Mouse (Mus musculus) thymus, adult 18-20 months (tissue): Measurements from ENCODE around the gene Lrch2.
"Not testable (repeated sequence)": the region's sequence is repeated elsewhere in the genome, so short reads cannot be mapped to it uniquely, and the experiment has no call there.

Experiments used
- DNase-seq, 2 experiments: peaks; one replicate each; pipeline ENCODE4 v3.0.0; 2022; ENCODE audit warnings: mixed read lengths in 2 of 2

Lrch2 gene

DNA sequence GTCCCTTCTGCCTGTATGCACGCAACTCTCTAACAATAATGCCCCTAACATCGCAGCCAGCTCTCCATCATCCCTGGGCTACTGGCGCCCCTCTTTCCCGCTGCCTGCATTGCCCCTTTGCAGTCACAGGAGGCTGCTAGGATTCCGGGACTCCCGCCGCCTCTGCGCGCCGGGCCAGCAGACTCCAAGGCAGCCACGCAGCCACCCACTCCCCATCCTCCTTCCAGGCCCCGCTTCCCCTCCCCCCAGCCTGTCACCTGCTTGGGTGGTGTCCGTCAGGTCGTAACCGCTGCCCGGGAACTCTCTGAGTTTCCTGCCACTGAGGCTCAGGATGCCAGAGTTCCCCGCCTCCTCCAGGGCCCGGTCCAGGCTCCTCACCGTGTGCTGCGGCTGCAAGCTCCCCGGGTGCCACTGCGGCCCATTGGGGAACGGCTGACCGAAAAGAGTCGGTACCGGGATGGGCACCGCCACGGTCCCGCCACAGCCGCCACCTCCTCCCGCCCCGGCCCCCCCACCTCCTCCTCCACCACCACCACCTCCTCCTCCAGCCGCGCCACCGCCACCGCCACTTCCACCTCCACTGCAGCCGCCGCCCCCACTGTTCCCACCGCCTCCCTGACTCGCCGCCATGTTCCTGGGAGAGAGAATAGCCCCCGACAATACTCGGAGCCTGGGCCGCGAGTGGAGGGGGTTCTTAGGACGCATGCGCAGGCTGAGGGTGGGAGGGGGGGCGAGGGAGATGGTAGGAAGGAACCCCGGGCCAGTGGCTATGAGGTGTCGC lies at the start of gene Lrch2:
Gene Lrch2 (minus strand): TSS at position 661 of the 781 bp plus-strand sequence.
- DNase-seq: no peak

DNA sequence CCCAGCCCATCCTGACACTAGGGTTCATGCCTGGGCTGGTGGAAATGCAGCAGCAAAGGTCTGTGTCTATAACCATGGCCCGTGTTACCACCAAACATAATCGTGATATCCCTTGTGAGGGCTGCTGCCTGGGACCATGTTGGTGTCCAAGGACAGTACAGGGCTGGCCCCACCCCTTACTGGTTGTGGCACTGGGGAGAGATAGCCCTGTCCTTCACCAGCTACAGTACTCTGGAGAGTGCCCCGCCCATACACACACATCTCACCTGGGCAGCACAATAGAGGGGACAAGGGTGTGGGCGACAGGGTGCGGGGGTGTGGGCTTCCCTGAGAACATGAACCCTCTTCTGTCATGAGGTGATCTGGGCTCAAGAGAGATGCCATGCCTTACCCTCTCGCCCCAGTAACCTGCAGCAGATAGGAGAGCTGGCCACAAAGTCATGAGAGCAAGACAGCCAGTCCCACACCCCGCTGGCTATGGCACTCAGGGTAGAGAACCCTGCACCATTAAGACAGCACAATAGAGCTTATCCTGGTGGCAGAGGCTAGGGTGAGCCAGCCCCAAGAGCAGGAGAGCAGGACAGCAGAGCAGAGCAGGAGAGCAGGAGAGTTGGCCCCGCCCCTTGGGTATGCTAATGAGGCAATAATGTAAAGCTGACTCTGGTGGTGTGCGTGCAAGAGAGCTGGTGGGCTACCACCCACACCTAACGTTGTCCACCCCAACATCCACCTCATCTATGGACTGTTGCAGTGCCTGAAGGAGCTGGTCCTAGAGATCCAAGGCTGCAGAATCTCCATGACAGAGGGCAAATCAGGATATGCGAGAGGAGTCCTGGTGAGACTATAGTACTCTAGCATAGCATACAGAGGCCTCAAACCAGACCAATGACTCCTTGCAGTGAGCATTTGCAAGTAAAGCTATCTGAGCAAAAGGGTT lies 12.7 kb downstream of the Lrch2 start:
- no peak for DNase-seq

DNA sequence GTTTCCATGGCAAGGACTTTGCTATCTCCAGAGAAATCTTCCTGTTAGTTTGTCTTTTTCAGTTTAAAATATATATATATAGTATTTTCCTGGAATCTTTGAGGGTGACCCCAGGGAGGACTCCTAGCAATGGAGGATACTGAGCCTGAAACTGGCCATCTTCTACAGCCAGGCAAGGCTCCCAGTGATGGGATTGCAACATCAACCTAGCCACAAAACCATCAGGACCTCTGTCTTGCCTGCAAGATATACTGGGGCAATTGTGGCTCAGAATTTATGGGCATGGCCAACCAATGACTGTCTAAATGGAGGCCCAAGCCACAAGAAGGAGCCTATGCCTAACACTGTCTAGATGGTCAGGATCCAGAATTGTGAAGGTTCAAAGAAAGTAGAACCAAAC lies 15.5 kb downstream of the Lrch2 start:
- no peak for DNase-seq

DNA sequence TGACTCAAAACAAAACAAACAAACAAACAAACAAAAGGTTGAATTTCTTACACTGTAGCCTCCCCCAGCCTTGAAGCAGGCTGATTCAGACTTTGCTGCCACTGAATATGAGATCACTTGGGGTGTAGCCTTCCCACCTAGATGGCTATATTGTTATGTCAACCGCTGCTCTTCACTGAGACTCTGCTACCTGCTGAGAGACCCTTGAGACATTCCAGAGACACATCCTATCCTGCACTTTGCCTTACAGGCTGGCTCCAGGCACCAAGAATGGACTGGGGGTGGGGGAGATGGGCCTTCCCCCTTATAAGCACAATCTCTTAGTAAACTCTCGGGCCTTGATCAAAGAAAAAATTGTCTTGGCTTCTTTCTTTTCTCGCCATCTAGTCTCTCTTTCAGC lies 16.8 kb downstream of the Lrch2 start:
- DNase-seq: not testable (repeated sequence)

DNA sequence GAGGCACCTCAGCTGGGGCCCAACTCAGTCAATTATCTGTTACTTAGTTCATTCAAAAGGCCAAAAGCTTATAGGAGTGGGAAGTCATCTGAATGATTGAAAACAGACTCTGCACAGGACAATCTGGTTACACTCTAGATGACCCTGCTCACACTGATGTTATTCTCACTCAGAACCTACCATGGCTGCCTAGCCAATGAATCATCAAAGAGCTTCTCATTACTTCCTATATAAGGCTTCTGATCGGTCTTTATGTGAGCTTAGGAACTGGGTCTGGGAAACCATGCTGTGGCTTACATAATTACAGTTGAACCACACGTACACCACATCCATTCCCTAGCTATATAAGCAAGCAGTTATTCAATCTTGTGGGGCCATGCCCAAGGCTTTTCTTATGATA lies 18.3 kb downstream of the Lrch2 start:
- DNase-seq: no peak

DNA sequence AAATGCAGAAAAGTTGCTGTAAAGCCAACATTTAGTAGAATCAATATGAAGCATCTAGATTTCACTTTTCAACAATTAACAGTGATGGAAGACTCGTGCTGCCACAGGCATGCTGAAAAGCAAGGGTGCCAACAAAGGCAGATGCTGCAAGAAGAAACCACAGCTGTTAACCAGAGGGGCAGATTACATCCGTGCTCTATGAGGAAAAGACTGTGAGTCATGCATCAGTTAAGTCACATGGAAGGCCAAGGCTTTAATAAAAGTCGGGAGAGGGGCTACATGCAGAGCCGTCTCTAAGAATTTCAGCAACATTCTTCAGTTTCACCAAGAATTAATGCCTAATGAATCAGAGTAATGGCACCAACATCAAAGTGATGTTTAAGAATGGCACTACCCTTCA lies 22.2 kb downstream of the Lrch2 start:
- DNase-seq: no peak

DNA sequence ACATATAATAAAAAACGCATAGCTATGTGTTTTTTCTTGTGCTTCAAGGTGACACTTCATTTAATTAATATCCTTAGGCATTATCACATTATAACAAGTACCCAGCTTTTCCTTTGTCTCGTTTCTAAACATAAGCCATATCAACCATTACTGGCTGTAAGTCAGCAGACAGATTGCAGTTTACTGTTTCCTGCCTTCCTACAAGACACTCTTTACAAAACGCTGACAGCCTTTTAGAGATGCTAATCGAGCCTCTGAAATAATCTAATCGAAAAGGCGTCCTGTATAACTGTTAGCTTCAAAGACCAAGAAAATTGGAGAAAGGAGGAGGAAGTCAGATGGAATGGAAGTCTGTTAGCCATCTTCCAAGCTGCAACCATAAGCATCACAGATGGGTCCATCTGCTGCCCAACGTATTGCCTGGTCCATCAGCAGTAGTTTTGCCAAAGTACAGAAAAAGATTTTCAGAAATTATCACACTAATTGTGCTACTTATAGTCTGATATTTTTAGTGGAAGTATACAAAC lies 26.2 kb downstream of the Lrch2 start:
- no peak for DNase-seq

DNA sequence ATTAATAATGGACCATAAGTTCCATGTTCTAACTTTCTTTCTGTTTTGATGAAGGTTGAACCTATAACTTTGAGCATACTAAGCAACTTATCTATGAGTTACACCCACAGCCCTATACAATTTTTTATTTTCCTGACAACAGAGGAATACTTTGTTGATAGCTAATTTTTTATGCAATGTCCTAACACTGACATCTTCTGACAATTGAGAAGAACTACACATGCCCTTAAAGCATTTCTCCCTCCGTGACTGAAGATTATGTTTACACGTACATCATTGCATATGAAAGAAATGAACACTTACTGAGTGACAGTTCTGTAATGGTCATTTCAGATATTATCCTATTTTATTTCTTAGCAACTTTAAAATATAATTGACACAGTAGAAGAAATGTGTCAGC lies 64.3 kb downstream of the Lrch2 start:
- DNase-seq: no peak

DNA sequence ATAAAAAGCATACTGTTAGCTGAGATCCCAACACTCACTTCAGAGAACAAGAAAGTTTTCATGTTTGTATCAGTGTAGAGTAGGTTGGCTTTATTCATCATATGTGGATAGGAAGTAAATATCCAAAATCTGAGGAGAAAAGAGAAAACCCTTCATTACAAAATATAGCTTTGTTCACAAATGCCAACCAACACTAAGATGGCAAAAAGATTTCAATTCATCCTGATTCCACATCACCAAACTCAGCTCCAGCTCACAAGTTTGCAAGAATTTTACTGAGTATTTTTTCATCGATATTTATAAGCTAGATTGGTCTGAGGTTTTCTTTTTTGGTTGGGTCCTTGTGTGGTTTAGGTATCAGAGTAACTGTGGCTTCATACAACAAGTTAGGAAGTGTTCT lies 100.3 kb downstream of the Lrch2 start, which contains the start of gene Vmn1r239-ps:
Gene Vmn1r239-ps (minus strand): TSS at position 101 of the 400 bp plus-strand sequence.
- DNase-seq: not testable (repeated sequence)

DNA sequence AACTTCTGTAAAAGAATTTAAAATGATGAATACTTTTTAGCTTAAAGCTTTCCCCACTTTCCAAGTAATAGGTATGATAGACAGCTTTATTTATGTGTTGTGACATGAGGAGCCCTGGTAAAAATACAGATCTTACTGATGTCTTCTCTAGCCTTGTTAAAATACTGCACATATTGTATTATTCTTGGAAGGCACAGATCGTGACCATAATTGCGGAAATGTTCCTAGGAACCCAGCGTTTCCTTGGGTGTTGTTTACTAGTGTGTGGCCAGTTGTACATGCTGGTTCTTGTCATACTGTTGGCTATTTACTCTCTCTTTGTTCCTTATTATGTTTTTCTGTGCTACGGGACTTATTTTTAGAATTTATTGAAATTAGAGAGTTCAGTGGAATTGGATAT lies 110.5 kb downstream of the Lrch2 start:
- no peak for DNase-seq

DNA sequence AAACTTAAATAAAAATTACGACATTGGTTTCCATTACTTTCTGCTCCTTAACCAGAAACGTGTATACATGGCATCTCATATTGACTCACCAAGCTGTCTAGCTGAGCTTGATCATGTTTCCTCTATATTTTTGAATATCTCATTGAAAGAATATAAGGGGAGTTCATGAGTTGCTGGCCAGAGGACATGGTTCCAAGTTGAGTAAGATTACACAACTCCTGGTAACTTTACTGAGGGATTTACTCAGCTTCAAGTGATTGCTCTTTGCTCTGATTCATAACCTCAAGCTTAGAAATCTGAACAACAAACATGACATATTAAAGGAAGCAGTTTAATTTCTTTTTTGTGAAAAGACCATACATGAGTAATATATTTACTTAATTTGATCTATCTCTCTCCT lies 118.5 kb downstream of the Lrch2 start:
- DNase-seq: no peak

DNA sequence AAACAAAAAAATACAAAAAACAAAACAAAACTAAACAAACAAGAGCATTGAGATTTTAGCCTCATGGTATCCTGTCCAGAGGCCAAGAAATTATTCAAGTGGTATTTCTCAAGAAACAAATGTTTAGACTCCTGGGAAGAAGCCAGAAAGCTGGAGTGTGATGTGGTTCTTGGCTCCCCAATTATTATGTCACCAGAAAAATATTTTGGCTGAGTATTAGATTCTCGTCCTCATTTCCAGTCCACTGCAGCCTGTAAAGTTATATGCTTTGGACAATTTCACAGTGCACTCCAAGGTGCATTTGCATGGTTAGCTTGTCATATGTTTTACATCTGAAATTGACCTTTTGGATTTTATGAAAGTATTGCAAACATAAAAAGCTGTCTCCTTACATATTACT lies 124.1 kb downstream of the Lrch2 start:
- no peak for DNase-seq

DNA sequence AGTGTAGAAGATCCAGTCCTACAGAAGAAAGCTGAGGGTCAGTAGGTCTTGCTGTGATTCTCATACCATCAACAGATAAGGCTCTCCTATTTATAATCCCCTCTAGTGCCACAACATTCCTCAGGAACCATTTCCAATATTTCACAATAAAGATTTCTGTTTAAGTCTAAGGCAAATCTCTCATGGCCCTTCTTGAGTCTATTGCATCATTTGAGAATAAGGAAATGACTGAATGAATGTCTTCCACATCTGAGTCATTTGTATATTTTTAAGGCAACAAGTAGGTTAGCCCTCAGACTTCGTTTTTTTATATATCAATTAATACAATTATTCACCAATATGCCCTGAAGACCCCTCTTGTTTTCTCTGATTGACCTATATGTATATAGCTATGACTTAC lies 124.8 kb downstream of the Lrch2 start, which contains the start of gene Il13ra2:
Gene Il13ra2 (minus strand): TSS at position 64 of the 400 bp plus-strand sequence.
- no peak for DNase-seq
